Mouse (Mus musculus) C2C12 (cell line): ENCODE data around the gene Slit3. TPM values are rescaled to one million over a fixed set of nuclear protein-coding genes. Genes with fewer than 3 reads are reported as not detected.

ENCODE experiments used
- H3K27me3 ChIP-seq: one replicate; pipeline ENCODE4 v1.6.1; 2011; ENCODE audit not compliant: control insufficient read depth, insufficient read depth, insufficient read length
- H3K36me3 ChIP-seq: one replicate; pipeline ENCODE4 v1.6.1; 2011; ENCODE audit not compliant: control insufficient read depth, insufficient read depth
- H3K4me3 ChIP-seq: one replicate; pipeline ENCODE4 v1.5.1; 2011; ENCODE audit warnings: mild to moderate bottlenecking, control low read depth; ENCODE audit not compliant: poor library complexity, insufficient read depth, severe bottlenecking
- H3K79me2 ChIP-seq: one replicate; pipeline ENCODE4 v1.6.1; 2011; ENCODE audit not compliant: control insufficient read depth, insufficient read depth
- H3K79me3 ChIP-seq: one replicate; pipeline ENCODE4 v1.6.1; 2011; ENCODE audit warnings: low read depth, control low read depth
- H3ac ChIP-seq: one replicate; pipeline ENCODE3; 2011; ENCODE audit warnings: low read depth; ENCODE audit not compliant: control insufficient read depth, insufficient read length
- CEBPB ChIP-seq: IDR thresholded peaks from one replicate; pipeline ENCODE4 v1.6.1; 2011; ENCODE audit warnings: low read depth, mild to moderate bottlenecking, control low read depth, moderate library complexity
- CTCF ChIP-seq: IDR thresholded peaks from one replicate; pipeline ENCODE4 v1.5.1; 2011; ENCODE audit not compliant: control insufficient read depth, insufficient read depth, insufficient read length
- FOSL1 ChIP-seq: IDR thresholded peaks from one replicate; pipeline ENCODE4 v1.8.0; 2011; ENCODE audit warnings: mild to moderate bottlenecking, low read length; ENCODE audit not compliant: poor library complexity, insufficient read depth, severe bottlenecking
- MAX ChIP-seq: IDR thresholded peaks from one replicate; pipeline ENCODE4 v1.6.1; 2011; ENCODE audit warnings: mild to moderate bottlenecking, control low read depth
- MYOD1 ChIP-seq: IDR thresholded peaks from one replicate; pipeline ENCODE4 v1.6.1; 2011; ENCODE audit warnings: low read depth; ENCODE audit not compliant: control insufficient read depth, insufficient read length
- MYOG ChIP-seq: IDR thresholded peaks from one replicate; pipeline ENCODE4 v1.6.1; 2011; ENCODE audit not compliant: control insufficient read depth, insufficient read length; ENCODE audit errors: extremely low read depth
- USF1 ChIP-seq: IDR thresholded peaks from one replicate; pipeline ENCODE4 v1.6.1; 2011; ENCODE audit warnings: low read depth, mild to moderate bottlenecking, control low read depth, moderate library complexity
- polyA plus RNA-seq: library from polyadenylated mRNA; unstranded; fragments of >200 nt; fragmentation: generic; extraction: Trizol; gene quantifications from one replicate; pipeline ENCODE4 v1.2.1, GENCODE M21; 2012; ENCODE audit warnings: missing spikeins

Gene Slit3
- polyA plus RNA-seq, 1 experiment = not detected

DNA sequence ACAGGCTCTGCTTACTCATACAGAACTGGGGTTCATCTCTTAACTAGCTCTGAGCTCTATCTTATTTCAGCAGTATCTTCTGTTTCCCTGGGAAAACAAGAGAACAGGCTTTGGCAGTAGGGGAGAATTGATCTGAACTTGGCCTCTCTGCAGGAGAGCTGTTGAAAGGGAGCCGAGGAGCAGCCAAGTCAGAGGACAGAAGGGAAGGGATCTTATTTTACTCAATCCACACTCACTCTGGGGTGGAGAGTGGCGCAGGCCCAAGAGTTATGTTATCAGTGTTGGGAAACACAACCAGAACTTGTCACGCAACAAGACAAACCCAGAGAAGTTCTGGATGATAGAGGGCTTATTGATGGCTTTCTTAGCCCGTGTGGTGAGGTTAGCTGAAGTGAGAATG lies 130.9 kb downstream of the Slit3 start:
- H3K4me3 ChIP-seq = no peak overlapping the region
- no peaks in the 10 kb centered on the region for H3K79me3 ChIP-seq
- H3K79me2 ChIP-seq = no peaks in the 10 kb centered on the region
- no peaks in the 10 kb centered on the region for H3K36me3 ChIP-seq
- H3K27me3 ChIP-seq = no peaks in the 10 kb centered on the region
- no peak for TF ChIP-seq MAX
- no peak overlapping the region for H3ac ChIP-seq

DNA sequence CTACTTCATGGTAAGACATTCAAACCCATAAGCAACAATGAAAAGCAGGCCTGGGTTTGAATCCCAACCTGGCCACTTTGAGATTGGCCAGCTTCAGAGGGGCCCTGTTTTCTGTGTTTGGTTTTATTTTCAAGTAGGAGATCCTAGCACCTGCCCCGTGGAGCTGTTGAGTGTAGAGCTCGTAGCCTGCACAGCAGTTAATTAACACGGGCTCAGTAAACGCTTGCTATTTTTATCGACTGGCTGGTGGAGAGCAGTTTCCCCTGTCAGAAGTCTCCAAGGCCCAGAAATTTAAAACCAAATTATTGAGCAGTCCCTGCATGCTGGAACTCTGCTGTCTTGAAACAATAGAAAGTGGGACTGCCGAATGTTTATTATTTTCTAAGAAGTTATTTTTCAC lies 136.3 kb downstream of the Slit3 start:
- Histone ChIP-seq H3ac (no peak overlapping the region), H3K79me2 (no peaks in the 10 kb centered on the region), H3K36me3 (no peaks in the 10 kb centered on the region), H3K79me3 (no peaks in the 10 kb centered on the region), H3K4me3 (no peak overlapping the region), H3K27me3 (no peaks in the 10 kb centered on the region)
- no peak for TF ChIP-seq USF1

DNA sequence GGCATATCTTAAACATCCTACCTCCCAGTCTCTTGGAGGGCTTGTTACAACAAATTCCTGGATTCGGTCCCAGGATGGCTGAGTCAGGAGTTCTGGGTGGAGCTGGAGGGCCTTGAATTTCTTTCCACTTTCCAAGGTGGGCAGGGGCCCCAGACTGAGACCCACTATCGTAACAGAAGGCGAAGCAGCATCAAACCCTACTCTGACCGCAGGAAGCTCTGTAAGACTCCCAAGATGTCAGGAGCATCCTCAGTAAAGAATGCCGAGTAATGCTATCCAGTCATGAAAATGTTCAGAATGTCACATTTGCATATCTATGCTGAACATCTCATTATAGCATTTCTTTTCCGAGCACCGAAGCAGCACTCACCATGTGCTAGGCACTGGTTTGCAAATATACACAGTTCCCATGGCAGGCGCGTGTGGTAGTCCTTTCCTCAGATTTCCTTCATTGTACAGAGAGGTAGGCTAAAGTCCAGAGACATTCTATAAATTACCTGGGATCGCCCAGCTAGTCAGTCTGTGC lies 140.6 kb downstream of the Slit3 start:
- Histone ChIP-seq H3K79me3 (no peaks in the 10 kb centered on the region), H3K27me3 (no peaks in the 10 kb centered on the region), H3K4me3 (no peak overlapping the region), H3K36me3 (no peaks in the 10 kb centered on the region), H3ac (no peak overlapping the region), H3K79me2 (no peaks in the 10 kb centered on the region)
- no peak for TF ChIP-seq FOSL1
- TF ChIP-seq CTCF = no peak
- TF ChIP-seq MAX = no peak
- TF ChIP-seq MYOD1 = no peak
- no peak for TF ChIP-seq MYOG
- TF ChIP-seq USF1 = no peak
- TF ChIP-seq CEBPB = no peak

DNA sequence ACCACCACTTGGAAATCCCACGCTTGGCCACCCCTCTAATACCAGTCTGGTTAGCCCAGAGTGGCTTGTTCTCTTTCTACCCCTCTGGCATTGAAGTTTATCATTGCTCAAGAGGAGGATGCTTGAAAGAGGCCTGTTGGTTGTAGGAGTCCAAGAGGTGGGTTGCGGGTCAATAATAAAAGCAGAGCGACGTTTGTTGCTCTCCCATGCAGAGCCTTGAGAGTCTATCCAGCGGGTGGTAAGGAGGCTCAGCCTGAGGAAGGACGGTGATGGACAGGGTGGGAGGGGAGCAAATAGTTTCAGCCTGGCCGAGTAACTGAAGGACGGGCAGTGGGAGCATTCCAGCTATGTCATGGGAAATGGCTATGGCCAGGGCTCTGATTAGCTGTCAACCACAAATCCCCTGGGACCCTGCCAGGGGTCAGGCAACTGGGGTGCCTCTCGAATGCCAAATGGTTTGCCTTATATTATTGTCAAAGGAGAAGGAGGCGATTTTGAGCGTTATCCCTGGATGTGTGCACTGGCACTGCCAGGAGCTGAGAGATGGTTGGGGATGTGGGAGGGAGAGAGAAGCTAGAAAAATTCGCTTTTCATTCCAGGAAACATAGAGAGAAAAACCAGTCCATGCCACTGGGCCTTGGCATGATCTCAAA lies 141.4 kb downstream of the Slit3 start:
- Histone ChIP-seq H3K4me3 (no peak overlapping the region), H3K79me3 (no peaks in the 10 kb centered on the region), H3ac (no peak overlapping the region), H3K27me3 (no peaks in the 10 kb centered on the region), H3K36me3 (no peaks in the 10 kb centered on the region), H3K79me2 (no peaks in the 10 kb centered on the region)
- TF ChIP-seq USF1 (no peak), MYOG (no peak), FOSL1 (no peak), MAX (no peak), CTCF (no peak), MYOD1 (no peak), CEBPB (no peak)

DNA sequence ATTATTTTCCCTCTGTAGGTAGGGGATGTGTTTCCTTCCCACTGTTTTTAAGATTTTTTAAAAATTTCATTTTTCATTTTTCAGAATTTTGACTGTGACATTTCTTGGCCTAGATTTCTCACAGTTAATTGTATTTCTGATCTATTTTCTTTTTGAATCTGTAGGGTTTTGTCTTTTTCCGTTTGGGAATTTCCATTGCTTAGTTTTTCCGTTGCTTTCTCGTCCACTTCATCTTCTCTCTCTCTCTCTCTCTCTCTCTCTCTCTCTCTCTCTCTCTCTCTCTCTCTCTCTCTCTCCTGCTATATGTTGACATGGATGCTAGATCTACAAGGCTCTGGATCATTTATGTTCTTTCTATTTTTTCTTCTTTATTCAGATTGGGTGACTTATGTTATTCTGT lies 143.7 kb downstream of the Slit3 start:
- Histone ChIP-seq H3K79me3 (no peaks in the 10 kb centered on the region), H3K4me3 (no peak overlapping the region), H3ac (no peak overlapping the region), H3K27me3 (no peaks in the 10 kb centered on the region), H3K79me2 (no peaks in the 10 kb centered on the region), H3K36me3 (no peaks in the 10 kb centered on the region)
- no peak for TF ChIP-seq CEBPB
- TF ChIP-seq USF1 = no peak
- TF ChIP-seq MAX = no peak
- TF ChIP-seq MYOD1 = no peak
- TF ChIP-seq MYOG = no peak
- no peak for TF ChIP-seq CTCF
- no peak for TF ChIP-seq FOSL1

DNA sequence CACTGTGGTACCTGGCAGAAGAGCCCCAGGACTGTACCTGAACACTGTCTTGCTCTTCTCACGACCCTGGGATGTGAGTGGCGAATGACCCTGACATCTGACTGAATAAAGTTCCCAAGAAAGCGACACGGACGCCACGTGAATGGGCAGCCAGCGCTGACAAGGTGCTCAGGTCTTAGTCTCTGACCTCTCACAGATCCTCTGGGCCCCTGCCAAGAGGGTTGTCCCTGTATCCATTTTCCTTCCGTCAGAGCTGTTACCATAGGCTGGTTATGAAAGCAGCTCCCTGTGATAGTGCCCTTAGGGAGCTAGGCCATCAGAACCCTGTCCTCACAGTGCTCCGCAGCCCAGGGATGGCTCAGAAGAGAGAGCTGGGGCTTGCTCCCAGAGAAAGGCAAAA lies 149.4 kb downstream of the Slit3 start:
- H3K4me3 ChIP-seq = no peak overlapping the region
- no peaks in the 10 kb centered on the region for H3K36me3 ChIP-seq
- H3K79me3 ChIP-seq = no peaks in the 10 kb centered on the region
- no peaks in the 10 kb centered on the region for H3K79me2 ChIP-seq
- H3ac ChIP-seq = no peak overlapping the region
- no peaks in the 10 kb centered on the region for H3K27me3 ChIP-seq
- no peak for TF ChIP-seq MYOG
- TF ChIP-seq CTCF = no peak
- TF ChIP-seq CEBPB = no peak
- no peak for TF ChIP-seq USF1
